Comparison of ENCODE assay signal across 8 mouse cellular contexts in the genomic region with DNA sequence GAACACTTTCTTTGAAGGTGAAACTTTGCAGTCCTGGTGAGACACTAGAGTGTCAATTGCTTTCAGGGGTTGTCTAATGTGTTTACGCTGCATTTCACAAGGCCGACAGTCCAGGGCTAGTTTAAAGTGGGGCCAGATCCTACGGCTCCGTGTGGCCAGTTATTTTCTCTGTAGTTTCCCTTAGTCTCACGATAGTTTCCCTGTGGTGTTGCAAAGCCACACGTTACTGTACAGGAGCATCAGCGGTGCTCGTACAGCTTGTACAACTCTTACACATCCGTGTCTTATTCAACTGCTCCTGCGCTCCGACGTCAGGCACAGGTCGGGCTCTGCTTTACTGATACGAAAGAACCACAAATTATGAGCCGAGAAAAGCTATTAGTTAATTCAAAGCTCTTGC. TPM values are rescaled to one million over a fixed set of nuclear protein-coding genes. Genes with fewer than 3 reads are reported as not detected.
A peak's percentile ranks its signal among the peaks of the same experiment; 100 is the strongest.
DNase-seq lines count a peak whose midpoint lies in the region; ATAC-seq and TF ChIP-seq lines count a peak whose summit lies in the region.

No protein-coding gene starts in this region.

- peak overlapping the region; percentile 81 for H3K9ac ChIP-seq in lung, embryonic 14.5 days
- peak overlapping the region; percentile 93 for H3K9ac ChIP-seq in forebrain, embryonic 14.5 days (ENCODE audit: low read length)
- no peak overlapping the region for H3K9ac ChIP-seq in midbrain, postnatal 0 days (replicated peaks; ENCODE audit: low read length, poor library complexity, severe bottlenecking)

- no peaks in the 10 kb centered on the region for H3K27me3 ChIP-seq in lung, embryonic 14.5 days (ENCODE audit: insufficient read depth, low read length)
- no peaks in the 10 kb centered on the region for H3K27me3 ChIP-seq in forebrain, embryonic 14.5 days (replicated peaks; ENCODE audit: control insufficient read depth, insufficient read depth, low read length)
- no peaks in the 10 kb centered on the region for H3K27me3 ChIP-seq in midbrain, postnatal 0 days (ENCODE audit: insufficient read depth, low read length)

- ATAC-seq in lung, embryonic 14.5 days (ENCODE audit: insufficient read depth): no peak; the same call in 1 of the 2 replicates
- ATAC-seq in forebrain, embryonic 14.5 days: no peak
- ATAC-seq in midbrain, postnatal 0 days (ENCODE audit: low FRiP score): no peak

- WGBS in lung, embryonic 14.5 days: 31% methylated on average over 15 of the region's 15 CpGs
- 46% methylated on average over 15 of the region's 15 CpGs for WGBS in forebrain, embryonic 14.5 days
- 53% methylated on average over 15 of the region's 15 CpGs for WGBS in midbrain, postnatal 0 days

- peaks cover 9% of the 10 kb centered on the region for H3K4me1 ChIP-seq in lung, embryonic 14.5 days (ENCODE audit: insufficient read depth)
- H3K4me1 ChIP-seq in forebrain, embryonic 14.5 days (ENCODE audit: control insufficient read depth, insufficient read depth, low read length): peaks cover 27% of the 10 kb centered on the region
- peaks cover 19% of the 10 kb centered on the region for H3K4me1 ChIP-seq in midbrain, postnatal 0 days (ENCODE audit: insufficient read depth, low read length)

- TF ChIP-seq CTCF in lung, embryonic 14.5 days (IDR thresholded peaks at IDR 0.05; ENCODE audit: low read depth): no peak
- no peak for TF ChIP-seq CTCF in midbrain, postnatal 0 days (IDR thresholded peaks at IDR 0.05)

- H3K4me3 ChIP-seq in lung, embryonic 14.5 days (ENCODE audit: low read depth, low read length): peak overlapping the region; percentile 96
- peak overlapping the region; percentile 93 for H3K4me3 ChIP-seq in forebrain, embryonic 14.5 days (ENCODE audit: low read depth, low read length)
- peak overlapping the region; percentile 64 for H3K4me3 ChIP-seq in midbrain, postnatal 0 days (ENCODE audit: low read depth, low read length)

- H3K9me3 ChIP-seq in lung, embryonic 14.5 days (ENCODE audit: low read depth, low read length): no peaks in the 10 kb centered on the region
- no peaks in the 10 kb centered on the region for H3K9me3 ChIP-seq in forebrain, embryonic 14.5 days (replicated peaks; ENCODE audit: control insufficient read depth, low read length)
- H3K9me3 ChIP-seq in midbrain, postnatal 0 days (ENCODE audit: low read length): no peaks in the 10 kb centered on the region

- H3K4me2 ChIP-seq in lung, embryonic 14.5 days: peak overlapping the region; percentile 86
- peak overlapping the region; percentile 84 for H3K4me2 ChIP-seq in forebrain, embryonic 14.5 days (ENCODE audit: low read length)
- peak overlapping the region; percentile 87 for H3K4me2 ChIP-seq in midbrain, postnatal 0 days (ENCODE audit: low read depth, low read length, poor library complexity, severe bottlenecking)

- peaks cover 16% of the 10 kb centered on the region for H3K36me3 ChIP-seq in lung, embryonic 14.5 days (ENCODE audit: insufficient read depth)
- peaks cover 13% of the 10 kb centered on the region for H3K36me3 ChIP-seq in forebrain, embryonic 14.5 days (ENCODE audit: control insufficient read depth, insufficient read depth, low read length)
- H3K36me3 ChIP-seq in midbrain, postnatal 0 days (ENCODE audit: insufficient read depth, low read length): peaks cover 15% of the 10 kb centered on the region

- DNase-seq in lung, embryonic 14.5 days: peak; percentile 31
- DNase-seq in lung, adult 18-20 months: no peak
- DNase-seq in R1 (ENCODE audit: low read depth, low spot score): peak; percentile 31
- peak; percentile 8 for DNase-seq in forebrain, embryonic 14.5 days (ENCODE audit: low spot score)
- peak; percentile 24 for DNase-seq in kidney, postnatal 10 days
- no peak for DNase-seq in midbrain, postnatal 0 days (ENCODE audit: low spot score)
- DNase-seq in retina, postnatal 1 day: no peak
- no peak for DNase-seq in ovary, postnatal 14 days (ENCODE audit: low spot score)

- H3K27ac ChIP-seq in lung, embryonic 14.5 days (ENCODE audit: low read depth): peak overlapping the region; percentile 66
- no peak overlapping the region for H3K27ac ChIP-seq in forebrain, embryonic 14.5 days (ENCODE audit: low read depth, low read length)
- H3K27ac ChIP-seq in midbrain, postnatal 0 days (ENCODE audit: low read depth, low read length): no peak overlapping the region

RNA-seq across cellular contexts. Expression of gene Lig4, which starts 0.5 kb away (rescaled TPM):
- polyA plus RNA-seq in lung, embryonic 14.5 days (2014; fragmentation: Nextera tagmentation; extraction: Ambion mirVana): 5.7 and 6.0 TPM in 2 replicates
- polyA plus RNA-seq in forebrain, embryonic 14.5 days (2014; fragmentation: Nextera tagmentation; extraction: Ambion mirVana): 10.7 and 12.7 TPM in 2 replicates
- 4.1 and 4.2 TPM in 2 replicates for total RNA-seq in midbrain, postnatal 0 days (2014; rRNA removed)
- 7.3 and 8.2 TPM in 2 replicates for polyA plus RNA-seq in midbrain, postnatal 0 days (2015; fragmentation: Nextera tagmentation; extraction: Ambion mirVana)

RNA-seq across cellular contexts. Expression of gene Abhd13, which starts 0.5 kb away (rescaled TPM):
- polyA plus RNA-seq in lung, embryonic 14.5 days (2014; fragmentation: Nextera tagmentation; extraction: Ambion mirVana): 20.5 and 20.6 TPM in 2 replicates
- polyA plus RNA-seq in forebrain, embryonic 14.5 days (2014; fragmentation: Nextera tagmentation; extraction: Ambion mirVana): 18.9 and 19.2 TPM in 2 replicates
- total RNA-seq in midbrain, postnatal 0 days (2014; rRNA removed): 21.3 and 29.1 TPM in 2 replicates
- 11.2 and 12.3 TPM in 2 replicates for polyA plus RNA-seq in midbrain, postnatal 0 days (2015; fragmentation: Nextera tagmentation; extraction: Ambion mirVana)

RNA-seq across cellular contexts. Expression of gene Tnfsf13b, which starts 29.3 kb away (rescaled TPM):
- 5.1 and 6.5 TPM in 2 replicates for polyA plus RNA-seq in lung, embryonic 14.5 days (2014; fragmentation: Nextera tagmentation; extraction: Ambion mirVana)
- 0.09 and 0.22 TPM in 2 replicates for polyA plus RNA-seq in forebrain, embryonic 14.5 days (2014; fragmentation: Nextera tagmentation; extraction: Ambion mirVana)
- 0.33 and 1.1 TPM in 2 replicates for total RNA-seq in midbrain, postnatal 0 days (2014; rRNA removed)
- polyA plus RNA-seq in midbrain, postnatal 0 days (2015; fragmentation: Nextera tagmentation; extraction: Ambion mirVana): 0.59 and 1.1 TPM in 2 replicates

Comparison
In these comparisons a context has a peak if more than half of its experiments do, and no peak if none do; other contexts are left out.
1. DNase-seq: peak in lung, embryonic 14.5 days (single experiment), R1 (single experiment), forebrain, embryonic 14.5 days (single experiment) and kidney, postnatal 10 days (single experiment); none in lung, adult 18-20 months (0 of 2), midbrain, postnatal 0 days (single experiment), retina, postnatal 1 day (single experiment) and ovary, postnatal 14 days (single experiment).
2. Peak in every context shown above with its lines, with median percentiles within 50 percentile points of each other: H3K4me2 ChIP-seq and H3K4me3 ChIP-seq.